Mouse (Mus musculus) CH12.LX (cell line): ENCODE data around the gene Them7.
A peak's percentile ranks its signal among the peaks of the same experiment; 100 is the strongest.

ENCODE experiments used
- BHLHE40 ChIP-seq: IDR thresholded peaks from 2 replicates; pipeline ENCODE4 v1.6.1; 2011; ENCODE audit warnings: mild to moderate bottlenecking, low read depth, low read length, improper control_type of control experiment
- CTCF ChIP-seq, 2 experiments: IDR thresholded peaks in 1 of 2; conservative IDR thresholded peaks in 1 of 2; 2 replicates each; pipeline ENCODE4 v1.5.1; 2011 to 2012; ENCODE audit warnings: low read depth in 2 of 2, low read length in 2 of 2, improper control_type of control experiment in 1 of 2, inconsistent platforms in 1 of 2, mild to moderate bottlenecking in 1 of 2, moderate library complexity in 1 of 2
- E2F4 ChIP-seq: IDR thresholded peaks from 2 replicates; pipeline ENCODE4 v1.6.1; 2011; ENCODE audit warnings: low read depth, low read length, improper control_type of control experiment; ENCODE audit not compliant: insufficient replicate concordance
- EP300 ChIP-seq: IDR thresholded peaks from 2 replicates; pipeline ENCODE4 v1.6.1; 2011; ENCODE audit warnings: low read length, improper control_type of control experiment
- ETS1 ChIP-seq: conservative IDR thresholded peaks from 2 replicates; pipeline ENCODE4 v1.6.1; 2012; ENCODE audit warnings: low read depth, mild to moderate bottlenecking, inconsistent platforms, low read length, improper control_type of control experiment, moderate library complexity
- IRF4 ChIP-seq: IDR thresholded peaks from 2 replicates; pipeline ENCODE4 v1.6.1; 2014; ENCODE audit warnings: low read depth, mild to moderate bottlenecking, inconsistent platforms, low read length, improper control_type of control experiment
- JUND ChIP-seq: conservative IDR thresholded peaks from 2 replicates; pipeline ENCODE4 v1.6.1; 2011; ENCODE audit warnings: low read depth, low read length, improper control_type of control experiment
- MXI1 ChIP-seq: IDR thresholded peaks from 2 replicates; pipeline ENCODE4 v1.6.1; 2011; ENCODE audit warnings: mild to moderate bottlenecking, low read depth, low read length, improper control_type of control experiment
- NELFE ChIP-seq: IDR thresholded peaks from 2 replicates; pipeline ENCODE4 v1.6.1; 2011; ENCODE audit warnings: low read depth, low read length, improper control_type of control experiment
- PAX5 ChIP-seq: IDR thresholded peaks from 2 replicates; pipeline ENCODE4 v1.6.1; 2012; ENCODE audit warnings: low read length, inconsistent platforms, mixed read lengths
- POLR2A ChIP-seq: IDR thresholded peaks from 2 replicates; pipeline ENCODE4 v1.6.1; 2011; ENCODE audit warnings: low read depth, mild to moderate bottlenecking, improper control_type of control experiment, low read length
- POLR2AphosphoS2 ChIP-seq: IDR thresholded peaks from 2 replicates; pipeline ENCODE4 v1.6.1; 2011; ENCODE audit warnings: low read depth, low read length, improper control_type of control experiment
- SMC3 ChIP-seq: IDR thresholded peaks from 2 replicates; pipeline ENCODE4 v1.6.1; 2011; ENCODE audit warnings: low read depth, low read length, improper control_type of control experiment
- ZNF384 ChIP-seq: IDR thresholded peaks from 2 replicates; pipeline ENCODE4 v1.6.1; 2012; ENCODE audit warnings: low read depth, low read length, improper control_type of control experiment, inconsistent platforms

GRCm38 (mm10) chr2:105240631-105241030, 16.5 kb downstream of the Them7 start:
- no peak for TF ChIP-seq EP300
- TF ChIP-seq CTCF (conservative IDR thresholded peaks at IDR 0.05 in 1 of 2, IDR thresholded peaks at IDR 0.05 in 1 of 2; ENCODE audit: low read depth in 2 of 2, low read length in 2 of 2): no peak
- TF ChIP-seq POLR2AphosphoS2: no peak
- TF ChIP-seq JUND: no peak
- TF ChIP-seq PAX5: no peak
- TF ChIP-seq NELFE: no peak
- TF ChIP-seq SMC3: no peak
- no peak for TF ChIP-seq ZNF384
- no peak for TF ChIP-seq POLR2A
- no peak for TF ChIP-seq IRF4
- no peak for TF ChIP-seq E2F4
- TF ChIP-seq ETS1: no peak
- TF ChIP-seq MXI1: no peak
- peak; percentile 32; the same call in 1 of the 2 replicates for TF ChIP-seq BHLHE40
